Mouse (Mus musculus) midbrain, embryonic 12.5 days (tissue): ENCODE measurements at regions not wholly inside any gene's neighbourhood (a gene's known extent, or its start where the extent isn't known, plus 50 kb on each side); places are given as distances from the start of the nearest gene placed in this dataset.

Experiments used
- ATAC-seq: fragments of 200-750 bp; cut with Nextera tagmentation; 2 replicates; pipeline ENCODE4 v1.8.0; 2017; ENCODE audit warnings: low read depth, moderate TSS enrichment, moderate library complexity; ENCODE audit not compliant: low FRiP score
- H3K27ac ChIP-seq: fragments of 300-500 bp; sonication (generic); replicated peaks from 2 replicates; pipeline ENCODE4 v1.5.1; 2016; ENCODE audit warnings: mild to moderate bottlenecking
- H3K27me3 ChIP-seq: fragments of 300-500 bp; sonication (generic); 2 replicates; pipeline ENCODE4 v1.6.1; 2016; ENCODE audit warnings: mild to moderate bottlenecking
- H3K36me3 ChIP-seq: fragments of 300-500 bp; sonication (generic); 2 replicates; pipeline ENCODE4 v1.6.1; 2016
- H3K4me1 ChIP-seq: fragments of 300-500 bp; sonication (generic); 2 replicates; pipeline ENCODE4 v1.6.1; 2016
- H3K4me2 ChIP-seq: fragments of 300-500 bp; sonication (generic); replicated peaks from 2 replicates; pipeline ENCODE4 v1.6.1; 2016; ENCODE audit warnings: mild to moderate bottlenecking, moderate library complexity
- H3K4me3 ChIP-seq: fragments of 300-500 bp; sonication (generic); 2 replicates; pipeline ENCODE4 v1.5.1; 2016; ENCODE audit warnings: mild to moderate bottlenecking
- H3K9ac ChIP-seq: fragments of 300-500 bp; sonication (generic); replicated peaks from 2 replicates; pipeline ENCODE4 v1.6.1; 2016; ENCODE audit warnings: mild to moderate bottlenecking, moderate library complexity
- H3K9me3 ChIP-seq: fragments of 300-500 bp; sonication (generic); 2 replicates; pipeline ENCODE4 v1.6.1; 2016; ENCODE audit warnings: mild to moderate bottlenecking
- WGBS: fragments of 180-500 bp; shearing (Covaris S2); methylation state at CpG from one replicate; pipeline ENCODE4 v1.1.7; 2016; 5-methylcytosine and 5-hydroxymethylcytosine counted together

- no peaks in the 10 kb centered on the region for H3K36me3 ChIP-seq
- H3K9ac ChIP-seq: no peak overlapping the region
- H3K27ac ChIP-seq: no peak overlapping the region
- H3K27me3 ChIP-seq: no peaks in the 10 kb centered on the region
- no peak overlapping the region for H3K4me2 ChIP-seq
- no peak overlapping the region for H3K4me3 ChIP-seq
- H3K9me3 ChIP-seq: no peaks in the 10 kb centered on the region
- no peak for ATAC-seq
- WGBS: 70% methylated on average over 2 of the region's 2 CpGs
- no peaks in the 10 kb centered on the region for H3K4me1 ChIP-seq
Observed at GRCm38 (mm10) chr10:98685739-98686138, 228.5 kb upstream of the Atp2b1 start.

- ATAC-seq: no peak
- Histone ChIP-seq H3K4me1 (no peaks in the 10 kb centered on the region), H3K9ac (no peak overlapping the region), H3K9me3 (no peaks in the 10 kb centered on the region), H3K4me2 (no peak overlapping the region), H3K36me3 (no peaks in the 10 kb centered on the region), H3K4me3 (no peak overlapping the region), H3K27me3 (no peaks in the 10 kb centered on the region), H3K27ac (no peak overlapping the region)
Observed at GRCm38 (mm10) chr10:98686370-98686769, 227.8 kb upstream of the Atp2b1 start.

- ATAC-seq: no peak
- H3K27ac ChIP-seq: no peak overlapping the region
- no peaks in the 10 kb centered on the region for H3K36me3 ChIP-seq
- no peak overlapping the region for H3K4me3 ChIP-seq
- no peaks in the 10 kb centered on the region for H3K4me1 ChIP-seq
- H3K9ac ChIP-seq: no peak overlapping the region
- WGBS: 91% methylated on average over 5 of the region's 5 CpGs
- no peak overlapping the region for H3K4me2 ChIP-seq
- H3K9me3 ChIP-seq: no peaks in the 10 kb centered on the region
- no peaks in the 10 kb centered on the region for H3K27me3 ChIP-seq
Observed at GRCm38 (mm10) chr10:98691816-98692215, 222.4 kb upstream of the Atp2b1 start.

GRCm38 (mm10) chr10:98694690-98695370, 219.4 kb upstream of the Atp2b1 start:
- no peak for ATAC-seq
- no peaks in the 10 kb centered on the region for H3K9me3 ChIP-seq
- WGBS: 92% methylated on average over 2 of the region's 2 CpGs

GRCm38 (mm10) chr10:98695371-98695725, 218.9 kb upstream of the Atp2b1 start:
- no peak for ATAC-seq

More at GRCm38 (mm10) chr10:98694690-98695370, 219.4 kb upstream of the Atp2b1 start:
- Histone ChIP-seq H3K36me3 (no peaks in the 10 kb centered on the region), H3K27me3 (no peaks in the 10 kb centered on the region), H3K4me2 (no peak overlapping the region), H3K4me3 (no peak overlapping the region), H3K27ac (no peak overlapping the region), H3K4me1 (no peaks in the 10 kb centered on the region), H3K9ac (no peak overlapping the region)

GRCm38 (mm10) chr10:98697866-98698265, 216.3 kb upstream of the Atp2b1 start:
- Histone ChIP-seq H3K4me1 (no peaks in the 10 kb centered on the region), H3K4me3 (no peak overlapping the region), H3K27me3 (no peaks in the 10 kb centered on the region), H3K4me2 (no peak overlapping the region), H3K9me3 (no peaks in the 10 kb centered on the region), H3K36me3 (no peaks in the 10 kb centered on the region), H3K9ac (no peak overlapping the region), H3K27ac (no peak overlapping the region)
- ATAC-seq: no peak
- WGBS: 82% methylated on average over 4 of the region's 4 CpGs

More at GRCm38 (mm10) chr10:98695371-98695725, 218.9 kb upstream of the Atp2b1 start:
- H3K4me3 ChIP-seq: no peak overlapping the region
- no peaks in the 10 kb centered on the region for H3K27me3 ChIP-seq
- no peak overlapping the region for H3K27ac ChIP-seq
- H3K4me2 ChIP-seq: no peak overlapping the region
- 95% methylated on average over 2 of the region's 2 CpGs for WGBS
- no peak overlapping the region for H3K9ac ChIP-seq
- no peaks in the 10 kb centered on the region for H3K36me3 ChIP-seq
- no peaks in the 10 kb centered on the region for H3K9me3 ChIP-seq
- no peaks in the 10 kb centered on the region for H3K4me1 ChIP-seq

- no peaks in the 10 kb centered on the region for H3K27me3 ChIP-seq
- no peak for ATAC-seq
- H3K4me3 ChIP-seq: no peak overlapping the region
- no peak overlapping the region for H3K9ac ChIP-seq
- no peak overlapping the region for H3K4me2 ChIP-seq
- WGBS: 88% methylated on average over 4 of the region's 4 CpGs
- no peaks in the 10 kb centered on the region for H3K9me3 ChIP-seq
- no peaks in the 10 kb centered on the region for H3K36me3 ChIP-seq
- no peaks in the 10 kb centered on the region for H3K4me1 ChIP-seq
- no peak overlapping the region for H3K27ac ChIP-seq
Observed at GRCm38 (mm10) chr10:98699579-98699978, 214.6 kb upstream of the Atp2b1 start.

- Histone ChIP-seq H3K4me3 (no peak overlapping the region), H3K27me3 (no peaks in the 10 kb centered on the region), H3K27ac (no peak overlapping the region), H3K4me2 (no peak overlapping the region), H3K36me3 (no peaks in the 10 kb centered on the region), H3K9me3 (no peaks in the 10 kb centered on the region), H3K9ac (no peak overlapping the region), H3K4me1 (no peaks in the 10 kb centered on the region)
- ATAC-seq: no peak
- WGBS: 83% methylated on average over 4 of the region's 4 CpGs
Observed at GRCm38 (mm10) chr10:98700407-98700806, 213.8 kb upstream of the Atp2b1 start.

GRCm38 (mm10) chr10:98701285-98701684, 212.9 kb upstream of the Atp2b1 start:
- Histone ChIP-seq H3K4me3 (no peak overlapping the region), H3K4me1 (no peaks in the 10 kb centered on the region), H3K9ac (no peak overlapping the region), H3K27ac (no peak overlapping the region), H3K9me3 (no peaks in the 10 kb centered on the region), H3K27me3 (no peaks in the 10 kb centered on the region), H3K4me2 (no peak overlapping the region), H3K36me3 (no peaks in the 10 kb centered on the region)
- 80% methylated on average over 3 of the region's 3 CpGs for WGBS
- no peak for ATAC-seq

GRCm38 (mm10) chr10:98702470-98703215, 211.6 kb upstream of the Atp2b1 start:
- no peak overlapping the region for H3K4me2 ChIP-seq
- ATAC-seq: no peak
- H3K27ac ChIP-seq: no peak overlapping the region
- H3K9me3 ChIP-seq: no peaks in the 10 kb centered on the region
- no peak overlapping the region for H3K9ac ChIP-seq
- no peaks in the 10 kb centered on the region for H3K36me3 ChIP-seq
- H3K4me3 ChIP-seq: no peak overlapping the region
- no peaks in the 10 kb centered on the region for H3K27me3 ChIP-seq
- no peaks in the 10 kb centered on the region for H3K4me1 ChIP-seq
- WGBS: 87% methylated on average over 5 of the region's 5 CpGs

GRCm38 (mm10) chr10:98703642-98704293, 210.4 kb upstream of the Atp2b1 start:
- H3K27me3 ChIP-seq: no peaks in the 10 kb centered on the region
- H3K27ac ChIP-seq: no peak overlapping the region
- H3K36me3 ChIP-seq: no peaks in the 10 kb centered on the region
- H3K4me2 ChIP-seq: no peak overlapping the region
- H3K9me3 ChIP-seq: no peaks in the 10 kb centered on the region
- no peak overlapping the region for H3K4me3 ChIP-seq
- WGBS: 73% methylated on average over 2 of the region's 2 CpGs
- no peak overlapping the region for H3K9ac ChIP-seq
- ATAC-seq: no peak
- H3K4me1 ChIP-seq: no peaks in the 10 kb centered on the region

GRCm38 (mm10) chr10:98704559-98704958, 209.6 kb upstream of the Atp2b1 start:
- 91% methylated on average over 6 of the region's 6 CpGs for WGBS

More at GRCm38 (mm10) chr10:98704559-98704958, 209.6 kb upstream of the Atp2b1 start:
- Histone ChIP-seq H3K4me2 (no peak overlapping the region), H3K9ac (no peak overlapping the region), H3K36me3 (no peaks in the 10 kb centered on the region), H3K4me3 (no peak overlapping the region), H3K9me3 (no peaks in the 10 kb centered on the region), H3K27me3 (no peaks in the 10 kb centered on the region), H3K4me1 (no peaks in the 10 kb centered on the region), H3K27ac (no peak overlapping the region)
- ATAC-seq: no peak
